Mouse (Mus musculus) gastrocnemius, adult 8-10 months (tissue): ENCODE results near the gene Avil. TPM values are rescaled to one million over a fixed set of nuclear protein-coding genes. Genes with fewer than 3 reads are reported as not detected.

Experiments used
- DNase-seq, 2 experiments: peaks; one replicate each; pipeline ENCODE4 v3.0.0; 2022; ENCODE audit warnings: low spot score in 2 of 2
- total RNA-seq, 4 experiments: library from RNA; stranded (reverse); gene quantifications; 2 replicates each; pipeline ENCODE4 v1.2.4; 2022

Gene Avil
- total RNA-seq: 1 to 10 TPM; 2.3 to 5.7 (median 3.6) TPM

GRCm38 (mm10) chr10:127000529-127000928 is at the start of gene Avil:
Gene Avil, plus strand, starts transcription at chr10:127000709.
- DNase-seq: no peak

GRCm38 (mm10) chr10:126952375-126952774 is 48.1 kb upstream of the Avil start:
- DNase-seq: no peak

- DNase-seq: no peak
These were observed 47.5 kb upstream of the Avil start for GRCm38 (mm10) chr10:126953029-126953471.

- DNase-seq: no peak
These were observed 43.7 kb upstream of the Avil start for GRCm38 (mm10) chr10:126956692-126957358.

- no peak for DNase-seq
These were observed 43.0 kb upstream of the Avil start for GRCm38 (mm10) chr10:126957359-126958107.

- no peak for DNase-seq
These were observed 40.0 kb upstream of the Avil start for GRCm38 (mm10) chr10:126960496-126960895.

- peak; percentile 60 to 73 for DNase-seq
These were observed 38.8 kb upstream of the Avil start for GRCm38 (mm10) chr10:126961757-126962156.

- peak in 1 of 2 experiments; percentile 69 for DNase-seq
These were observed 38.1 kb upstream of the Avil start for GRCm38 (mm10) chr10:126962271-126962965.

DNA sequence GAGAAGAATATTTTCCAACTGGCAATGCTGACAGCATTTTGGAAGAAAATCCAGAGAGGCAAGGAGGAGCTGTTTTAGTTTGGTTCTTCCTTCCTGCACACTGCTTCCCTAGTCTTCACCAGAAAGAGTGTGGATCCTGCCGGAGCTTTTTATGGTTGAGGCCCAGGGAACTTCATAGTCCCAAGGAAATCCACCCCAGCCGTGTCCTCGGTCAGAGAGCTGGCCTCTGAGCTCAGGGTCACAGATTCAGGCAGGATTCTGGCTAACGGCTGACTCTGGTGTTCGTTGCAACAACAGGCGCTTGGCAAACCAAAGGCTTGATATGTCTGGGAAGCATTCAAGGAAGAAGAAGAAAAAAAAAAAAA is 37.6 kb upstream of the Avil start:
- no peak for DNase-seq

- DNase-seq: no peak
These were observed 36.7 kb upstream of the Avil start for GRCm38 (mm10) chr10:126963821-126964220.

- DNase-seq: no peak
These were observed 29.0 kb upstream of the Avil start for GRCm38 (mm10) chr10:126971363-126972050.

GRCm38 (mm10) chr10:126972051-126972725 is 28.3 kb upstream of the Avil start:
- peak in 1 of 2 experiments; percentile 69 for DNase-seq

- no peak for DNase-seq
These were observed 27.5 kb upstream of the Avil start for GRCm38 (mm10) chr10:126972988-126973387.

DNA sequence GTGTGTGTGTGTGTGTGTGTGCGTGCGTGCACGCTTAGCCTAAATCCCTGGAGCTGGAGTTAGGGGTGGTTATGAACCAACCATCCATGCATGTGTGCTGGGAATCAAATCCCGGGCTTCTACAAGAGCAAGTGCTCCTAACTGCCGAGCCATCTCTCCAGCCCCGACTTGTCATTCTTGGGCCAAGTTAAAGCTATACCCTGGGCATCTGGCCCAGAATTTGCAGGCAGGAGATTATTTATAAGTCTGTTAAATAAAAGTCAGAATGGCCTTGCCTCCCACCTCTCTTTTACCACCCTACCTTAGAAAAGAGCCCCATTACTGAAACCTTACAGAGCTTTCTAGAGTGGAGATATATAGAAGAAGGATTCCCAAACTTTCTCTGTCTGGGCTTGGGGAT is 24.8 kb upstream of the Avil start:
- DNase-seq: no peak

DNA sequence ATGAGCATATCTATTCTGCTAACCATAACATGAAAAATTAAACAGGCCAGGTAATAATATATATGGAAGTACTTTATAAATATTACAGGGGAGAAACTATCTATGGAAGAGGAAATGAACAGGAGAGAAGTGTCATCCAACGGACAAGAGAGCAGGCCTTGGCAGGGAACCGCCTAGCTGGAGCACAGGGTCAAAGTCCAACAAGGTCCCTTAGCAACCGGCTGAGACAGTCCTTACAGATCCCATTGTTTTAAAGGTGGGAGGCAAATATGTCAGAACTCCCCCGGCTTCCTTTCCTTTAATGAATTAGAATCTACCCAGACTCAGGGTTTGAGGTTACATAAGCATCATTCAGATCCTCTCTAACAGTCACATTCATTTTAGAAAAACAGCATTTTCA is 23.4 kb upstream of the Avil start:
- DNase-seq: no peak

GRCm38 (mm10) chr10:126978277-126978994 is 22.1 kb upstream of the Avil start, which contains the start of gene Ctdsp2:
Gene Ctdsp2, plus strand, starts transcription at chr10:126978717.
- DNase-seq: peak; percentile 100

DNA sequence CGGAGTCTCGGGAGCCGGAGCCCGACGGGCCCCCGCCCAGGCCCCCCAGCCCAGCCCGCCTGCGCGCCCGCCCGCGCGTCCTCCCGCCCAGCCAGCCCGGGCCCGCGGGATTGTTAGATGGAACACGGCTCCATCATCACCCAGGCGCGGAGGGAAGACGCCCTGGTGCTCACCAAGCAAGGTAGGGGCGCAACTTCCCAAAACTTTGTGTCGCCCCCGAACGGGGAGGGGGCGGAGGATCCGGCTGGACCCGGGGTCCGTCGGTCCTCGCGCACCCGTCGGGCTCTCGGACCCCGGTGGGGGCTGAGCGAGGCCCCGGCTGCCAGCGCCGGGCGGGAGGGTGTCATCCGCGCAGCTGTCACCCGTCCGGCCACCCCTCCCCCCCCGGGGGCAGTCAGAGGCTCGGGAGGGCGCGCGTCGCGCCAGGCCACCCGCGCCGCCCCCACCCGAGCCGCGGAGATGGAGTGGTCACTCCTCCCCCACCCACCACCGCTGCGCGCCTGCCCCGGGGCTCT is 21.3 kb upstream of the Avil start:
- DNase-seq: peak; percentile 68 to 77

- DNase-seq: no peak
These were observed 20.8 kb upstream of the Avil start for GRCm38 (mm10) chr10:126979636-126980151.

DNA sequence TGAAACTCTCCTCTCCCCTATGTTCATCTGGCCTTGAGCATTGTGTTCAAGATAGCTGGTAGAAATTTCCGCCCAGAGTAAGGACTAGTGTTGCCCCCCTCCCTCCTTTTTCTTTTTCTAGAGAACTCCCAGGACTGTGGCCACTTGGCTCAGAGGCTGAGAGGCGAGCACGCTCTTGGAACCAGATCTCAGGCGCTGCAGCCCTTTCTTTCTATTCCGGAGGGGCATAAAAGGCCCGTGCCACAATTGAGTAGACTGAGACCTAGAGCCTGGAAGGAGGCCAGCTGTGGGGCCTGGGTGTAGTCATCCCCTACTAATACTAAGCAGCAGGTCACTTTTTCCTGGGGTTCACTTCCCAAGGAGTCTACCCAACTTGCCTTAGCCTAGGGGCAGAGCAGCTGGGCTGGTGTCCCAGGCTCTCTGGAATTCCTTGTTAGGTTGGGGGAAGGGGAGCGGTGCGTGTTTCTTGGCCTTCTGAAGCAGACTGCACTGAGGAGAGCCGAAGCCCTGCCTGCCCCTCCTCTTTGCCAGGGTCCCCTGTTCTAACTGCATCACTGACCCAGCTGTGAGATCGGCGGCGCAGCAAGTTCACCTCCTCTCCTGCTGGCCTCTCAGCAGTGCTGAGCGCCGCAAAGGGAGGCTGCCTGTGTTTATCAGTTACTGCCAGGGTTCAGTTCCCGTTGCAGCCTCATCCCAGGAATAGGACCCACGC is 20.1 kb upstream of the Avil start:
- DNase-seq: peak; percentile 47 to 67
